Mouse (Mus musculus) erythroblast, adult 5-6 weeks (primary cell): Measurements from ENCODE around the gene Pgd. TPM values are rescaled to one million over a fixed set of nuclear protein-coding genes. Genes with fewer than 3 reads are reported as not detected.
"Not testable (repeated sequence)": the region's sequence is repeated elsewhere in the genome, so short reads cannot be mapped to it uniquely, and the experiment has no call there.

Source experiments
- ATAC-seq: replicated peaks from 2 replicates; pipeline ENCODE4 v1.8.0; 2016; ENCODE audit warnings: moderate number of reproducible peaks, mild to moderate bottlenecking, moderate TSS enrichment, inconsistent platforms; ENCODE audit not compliant: poor library complexity, low FRiP score, severe bottlenecking
- total RNA-seq, 2 experiments: library from RNA; stranded (forward) in 1 of 2; stranded (reverse) in 1 of 2; fragments of 150-400 nt in 1 of 2; fragments of 200-764, 138-1000 nt in 1 of 2; gene quantifications; 2 replicates each; pipeline versions ENCODE4 v1.2.3 to v1.2.4; 2015 to 2017; ENCODE audit warnings: low replicate concordance in 2 of 2

Pgd gene
- total RNA-seq, 2 experiments from 2014 or later, result 32.2 to 37.7 TPM

GRCm38 (mm10) chr4:149170394-149170931 lies 3.9 kb upstream of the Pgd start:
- ATAC-seq, result peak; percentile 20; the same call in 1 of the 2 replicates

- ATAC-seq, result not testable (repeated sequence)
Measured at GRCm38 (mm10) chr4:149169926-149170325, 3.4 kb upstream of the Pgd start.

GRCm38 (mm10) chr4:149168016-149168415 lies 1.4 kb upstream of the Pgd start:
- no peak for ATAC-seq

GRCm38 (mm10) chr4:149166957-149167611 lies 513 bp upstream of the Pgd start:
- peak; percentile 37 for ATAC-seq

- no peak for ATAC-seq
Measured at GRCm38 (mm10) chr4:149164150-149164549, 2.4 kb downstream of the Pgd start.

GRCm38 (mm10) chr4:149163196-149163595 lies 3.4 kb downstream of the Pgd start:
- no peak for ATAC-seq

- no peak for ATAC-seq
Measured at GRCm38 (mm10) chr4:149161166-149161565, 5.4 kb downstream of the Pgd start.

- no peak for ATAC-seq
Measured at GRCm38 (mm10) chr4:149159891-149160290, 6.7 kb downstream of the Pgd start.

GRCm38 (mm10) chr4:149159203-149159602 lies 7.4 kb downstream of the Pgd start:
- ATAC-seq, result no peak

GRCm38 (mm10) chr4:149157415-149157973 lies 9.1 kb downstream of the Pgd start:
- no peak for ATAC-seq

GRCm38 (mm10) chr4:149155711-149156110 lies 10.9 kb downstream of the Pgd start:
- ATAC-seq, result no peak

GRCm38 (mm10) chr4:149154859-149155258 lies 11.7 kb downstream of the Pgd start:
- no peak for ATAC-seq

GRCm38 (mm10) chr4:149150721-149151120 lies 15.8 kb downstream of the Pgd start:
- ATAC-seq, result no peak

- no peak for ATAC-seq
Measured at GRCm38 (mm10) chr4:149150256-149150655, 16.3 kb downstream of the Pgd start.

GRCm38 (mm10) chr4:149149611-149150010 lies 17.0 kb downstream of the Pgd start:
- no peak for ATAC-seq

GRCm38 (mm10) chr4:149149196-149149595 lies 17.4 kb downstream of the Pgd start:
- no peak for ATAC-seq

GRCm38 (mm10) chr4:149148084-149148483 lies 18.5 kb downstream of the Pgd start:
- no peak for ATAC-seq

GRCm38 (mm10) chr4:149147528-149147927 lies 19.0 kb downstream of the Pgd start:
- ATAC-seq, result no peak

- no peak for ATAC-seq
Measured at GRCm38 (mm10) chr4:149145151-149145550, 21.4 kb downstream of the Pgd start.

GRCm38 (mm10) chr4:149144459-149144858 lies 22.1 kb downstream of the Pgd start:
- ATAC-seq, result peak; percentile 91

GRCm38 (mm10) chr4:149143594-149143993 lies 23.0 kb downstream of the Pgd start:
- no peak for ATAC-seq
